Mouse (Mus musculus) heart, adult 8-10 months (tissue): ENCODE results near the gene Reg1. TPM values are rescaled to one million over a fixed set of nuclear protein-coding genes. Genes with fewer than 3 reads are reported as not detected.
"Not testable (repeated sequence)": the region's sequence is repeated elsewhere in the genome, so short reads cannot be mapped to it uniquely, and the experiment has no call there.

ENCODE experiments used
- DNase-seq: peaks from one replicate; pipeline ENCODE4 v3.0.0; 2022; ENCODE audit warnings: low spot score
- total RNA-seq, 4 experiments: library from RNA; stranded (reverse); gene quantifications; 2 replicates each; pipeline ENCODE4 v1.2.4; 2022

Gene Reg1
- not detected for total RNA-seq

GRCm38 (mm10) chr6:78422411-78422810, at the start of gene Reg1:
Gene Reg1, plus strand, starts transcription at chr6:78422711.
- not testable (repeated sequence) for DNase-seq

GRCm38 (mm10) chr6:78378765-78379164, 43.7 kb upstream of the Reg1 start, which contains the start of gene Reg3d:
Gene Reg3d, minus strand, starts transcription at chr6:78378865.
- no peak for DNase-seq

- no peak for DNase-seq
Measured at GRCm38 (mm10) chr6:78380409-78380808, 42.1 kb upstream of the Reg1 start, which contains the start of gene Reg3a. Gene Reg3a, plus strand, starts transcription at chr6:78380709.

DNA sequence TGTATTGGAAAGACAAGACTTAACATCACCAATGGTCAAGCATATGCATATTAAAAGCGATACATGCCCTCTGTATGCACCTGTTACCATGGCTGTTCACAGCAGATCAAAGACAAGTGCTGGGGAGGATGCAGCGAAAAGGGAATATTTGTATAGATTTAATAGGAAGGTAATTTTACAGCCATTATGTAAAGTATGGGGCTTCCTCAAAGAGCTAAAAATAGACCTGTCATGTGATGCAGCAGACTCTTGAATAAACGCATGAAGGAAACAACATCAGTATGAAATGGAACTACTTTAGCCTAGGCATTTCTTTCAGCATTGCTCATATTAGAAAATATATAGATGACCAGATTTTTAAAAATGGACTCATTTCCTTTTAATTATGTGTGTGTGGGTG, 36.9 kb upstream of the Reg1 start:
- no peak for DNase-seq

- not testable (repeated sequence) for DNase-seq
Measured at GRCm38 (mm10) chr6:78395323-78395722, 27.2 kb upstream of the Reg1 start, which contains the start of gene Reg2. Gene Reg2, plus strand, starts transcription at chr6:78395623.

GRCm38 (mm10) chr6:78425497-78425896, 3.0 kb downstream of the Reg1 start:
- no peak for DNase-seq

DNA sequence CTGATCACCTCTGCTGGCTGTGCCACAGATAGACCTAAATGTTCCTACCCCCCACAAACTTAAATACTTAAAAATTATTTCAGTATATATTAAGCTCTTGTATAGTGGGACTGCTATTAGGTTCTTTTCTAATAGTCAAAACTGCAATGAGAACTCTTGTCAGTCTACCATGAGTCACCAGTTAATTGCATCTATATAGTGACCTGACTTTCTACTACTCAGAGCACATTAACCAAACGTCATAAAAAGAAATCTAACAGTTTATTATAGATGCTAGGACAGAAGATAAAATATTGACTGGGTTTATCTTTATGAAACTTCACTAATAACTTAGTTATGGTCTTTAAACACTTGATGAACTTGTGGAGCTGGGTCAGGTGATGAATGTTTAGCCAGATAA, 24.7 kb downstream of the Reg1 start:
- DNase-seq = no peak

GRCm38 (mm10) chr6:78448409-78448808, 25.9 kb downstream of the Reg1 start:
- DNase-seq = no peak

- DNase-seq = no peak
Measured at GRCm38 (mm10) chr6:78452804-78453203, 30.3 kb downstream of the Reg1 start.

DNA sequence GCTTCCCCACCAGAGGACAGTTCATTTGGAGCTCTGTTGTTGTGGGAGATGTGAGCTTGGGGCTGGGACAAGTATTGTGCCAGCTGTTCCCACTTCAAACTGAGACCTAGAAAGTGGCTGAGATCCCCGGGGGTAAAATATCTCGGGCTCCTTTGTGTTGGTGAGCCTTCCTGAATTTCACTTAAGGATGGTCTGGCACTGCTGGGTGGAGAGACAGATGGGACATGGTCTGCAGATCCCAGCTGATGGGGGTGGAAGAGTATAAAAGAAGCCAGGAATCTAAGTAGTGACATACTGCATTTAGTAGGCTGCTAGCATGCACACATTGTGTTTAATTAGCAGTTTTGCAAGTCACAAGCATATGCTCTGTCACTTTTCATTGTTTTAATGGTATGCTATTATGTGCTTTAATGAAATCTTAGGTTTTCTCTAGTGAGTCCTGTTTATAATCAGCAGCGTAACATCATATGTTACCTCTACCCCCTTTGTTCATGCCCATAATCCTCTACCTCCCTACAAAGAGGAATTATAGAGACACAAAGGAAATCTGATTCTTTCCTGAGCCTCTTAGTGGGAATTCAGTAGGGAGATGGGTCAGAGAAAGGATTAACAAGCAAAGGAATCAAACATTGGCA, 37.8 kb downstream of the Reg1 start:
- no peak for DNase-seq

- no peak for DNase-seq
Measured at GRCm38 (mm10) chr6:78462360-78462759, 39.8 kb downstream of the Reg1 start.

DNA sequence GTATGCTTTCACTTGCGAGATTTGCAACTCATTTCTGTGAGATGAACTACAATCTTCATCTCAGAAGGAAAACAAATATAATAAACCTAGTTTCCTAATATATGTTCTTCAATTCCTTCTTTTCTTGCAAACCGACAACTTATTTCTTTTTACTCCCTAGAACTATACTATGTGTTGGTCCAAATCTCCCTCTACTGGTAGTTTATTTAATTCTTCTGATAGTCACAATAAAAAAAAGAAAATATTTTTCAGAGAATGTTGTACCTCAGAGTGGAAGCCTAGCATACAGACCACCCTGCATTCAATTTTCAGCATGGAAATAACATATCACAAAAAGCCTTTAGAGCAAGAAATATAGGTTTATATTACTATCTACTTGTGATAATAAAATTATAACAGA, 40.8 kb downstream of the Reg1 start:
- no peak for DNase-seq

DNA sequence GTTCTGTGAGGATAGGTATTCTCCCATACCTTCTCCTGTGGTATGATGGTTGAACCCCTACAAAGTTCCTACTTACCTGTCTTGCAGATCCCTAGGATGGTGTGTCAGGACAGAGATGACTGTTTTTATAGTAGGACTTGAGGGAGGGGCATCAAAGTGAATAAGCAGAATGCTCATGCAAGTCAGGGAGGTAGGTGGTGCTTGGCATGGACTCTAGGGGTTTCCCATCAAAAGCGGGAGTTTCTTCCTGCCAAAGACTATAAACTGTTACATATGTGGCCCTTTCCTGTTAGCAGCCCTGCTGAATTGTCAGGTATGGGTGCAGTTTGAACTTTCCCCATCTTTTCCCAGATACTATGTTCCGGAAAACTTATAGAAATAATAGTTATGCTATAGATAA, 46.3 kb downstream of the Reg1 start, which contains the start of gene Reg3g:
Gene Reg3g (minus strand): TSS at position 101 of the 400 bp plus-strand sequence.
- no peak for DNase-seq

DNA sequence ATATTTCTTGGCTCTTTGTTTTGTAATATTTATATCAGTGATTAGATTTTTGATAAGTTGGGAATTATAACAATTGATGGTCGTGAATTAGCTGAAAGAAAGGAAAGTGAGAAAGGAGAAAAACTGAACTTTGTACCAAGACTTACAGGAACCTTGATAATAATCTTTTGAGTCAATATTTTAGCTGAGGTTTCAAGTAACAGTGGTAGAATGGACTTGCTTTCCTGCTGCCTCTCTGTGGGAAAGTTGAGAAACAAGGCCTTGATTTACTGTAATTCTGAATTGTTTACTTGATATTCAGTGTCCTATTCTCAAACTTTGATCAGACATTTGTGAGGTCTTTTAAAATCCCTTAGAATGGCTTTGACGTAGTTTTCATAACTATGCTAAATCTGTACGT, 46.8 kb downstream of the Reg1 start:
- DNase-seq = no peak

Other genes with a start within 250 kb of the Reg1 start
- not detected for gene Reg3b, start 52.1 kb upstream of the Reg1 start, total RNA-seq
- gene Reg3d, start 43.8 kb upstream of the Reg1 start, total RNA-seq = not detected
- not detected for gene Reg3a, start 42.0 kb upstream of the Reg1 start, total RNA-seq
- gene Reg2, start 27.1 kb upstream of the Reg1 start, total RNA-seq = not detected
- under 1 TPM in 1 of 4 experiments, not detected in 3; 0.49 TPM for gene Reg3g, start 46.2 kb downstream of the Reg1 start, total RNA-seq